Mouse (Mus musculus) kidney, embryonic 14.5 days (tissue): Measurements from ENCODE around the gene Gmppb. TPM values are rescaled to one million over a fixed set of nuclear protein-coding genes. Genes with fewer than 3 reads are reported as not detected.

Experiments
- ATAC-seq: fragments of 200-750 bp; cut with Nextera tagmentation; 2 replicates; pipeline ENCODE4 v1.8.0; 2017; ENCODE audit warnings: moderate number of reproducible peaks, mild to moderate bottlenecking, moderate TSS enrichment, moderate library complexity; ENCODE audit not compliant: low FRiP score, low TSS enrichment
- H3K27ac ChIP-seq: fragments of 300-500 bp; sonication (generic); 2 replicates; pipeline ENCODE4 v1.5.1; 2014; ENCODE audit warnings: low read depth, mild to moderate bottlenecking, low read length, moderate library complexity, mixed read lengths
- H3K27me3 ChIP-seq: fragments of 300-500 bp; sonication (generic); 2 replicates; pipeline ENCODE4 v1.6.1; 2014; ENCODE audit warnings: mild to moderate bottlenecking, low read length; ENCODE audit not compliant: control insufficient read depth, insufficient read depth
- H3K36me3 ChIP-seq: fragments of 300-500 bp; sonication (generic); 2 replicates; pipeline ENCODE4 v1.6.1; 2014; ENCODE audit warnings: low read length, mixed read lengths; ENCODE audit not compliant: control insufficient read depth, insufficient read depth
- H3K4me1 ChIP-seq: fragments of 300-500 bp; sonication (generic); 2 replicates; pipeline ENCODE4 v1.6.1; 2014; ENCODE audit warnings: low read length, mixed read lengths; ENCODE audit not compliant: control insufficient read depth, insufficient read depth
- H3K4me2 ChIP-seq: fragments of 300-500 bp; sonication (generic); replicated peaks from 2 replicates; pipeline ENCODE4 v1.6.1; 2014; ENCODE audit warnings: low read depth, mild to moderate bottlenecking, low read length
- H3K4me3 ChIP-seq: fragments of 300-500 bp; sonication (generic); 2 replicates; pipeline ENCODE4 v1.5.1; 2014; ENCODE audit warnings: mild to moderate bottlenecking, low read length
- H3K9ac ChIP-seq: fragments of 300-500 bp; sonication (generic); 2 replicates; pipeline ENCODE4 v1.6.1; 2014; ENCODE audit warnings: low read depth, mild to moderate bottlenecking, low read length, moderate library complexity
- H3K9me3 ChIP-seq: fragments of 300-500 bp; sonication (generic); 2 replicates; pipeline ENCODE4 v1.6.1; 2016; ENCODE audit warnings: low read length; ENCODE audit not compliant: control insufficient read depth
- WGBS: fragments of 180-500 bp; shearing (Covaris S2); extraction: QIAGEN DNeasy Blood & Tissue Kit; methylation state at CpG from one replicate; pipeline ENCODE4 v1.1.7; 2014; 5-methylcytosine and 5-hydroxymethylcytosine counted together
- polyA plus RNA-seq: library from polyadenylated mRNA; unstranded; fragments of >200 nt; fragmentation: Nextera tagmentation; extraction: Ambion mirVana; gene quantifications from 2 replicates; pipeline ENCODE4 v1.2.1, GENCODE M21; 2014

Gmppb gene
- polyA plus RNA-seq, 1 experiment from 2014 or later, result 20.8 TPM

GRCm38 (mm10) chr9:108020741-108021140 is 28.3 kb upstream of the Gmppb start:
- Histone ChIP-seq H3K4me3 (no peak overlapping the region), H3K4me2 (no peak overlapping the region), H3K9ac (no peak overlapping the region), H3K27ac (no peak overlapping the region), H3K9me3 (no peaks in the 10 kb centered on the region), H3K36me3 (peaks cover 23% of the 10 kb centered on the region), H3K4me1 (peaks cover 3% of the 10 kb centered on the region; the same call in 1 of the 2 replicates), H3K27me3 (no peaks in the 10 kb centered on the region)
- ATAC-seq, result no peak
- 88% methylated on average over 1 of the region's 1 CpGs for WGBS

GRCm38 (mm10) chr9:108023216-108023615 is 25.8 kb upstream of the Gmppb start:
- no peaks in the 10 kb centered on the region for H3K9me3 ChIP-seq
- H3K36me3 ChIP-seq, result peaks cover 36% of the 10 kb centered on the region
- no peak overlapping the region for H3K4me2 ChIP-seq
- WGBS, result 91% methylated on average over 3 of the region's 3 CpGs
- peaks cover 3% of the 10 kb centered on the region; the same call in 1 of the 2 replicates for H3K4me1 ChIP-seq
- ATAC-seq, result no peak
- H3K27me3 ChIP-seq, result no peaks in the 10 kb centered on the region
- no peak overlapping the region for H3K9ac ChIP-seq
- H3K4me3 ChIP-seq, result no peak overlapping the region
- no peak overlapping the region for H3K27ac ChIP-seq

- H3K4me3 ChIP-seq, result no peak overlapping the region
- H3K27me3 ChIP-seq, result no peaks in the 10 kb centered on the region
- no peak for ATAC-seq
- peaks cover 45% of the 10 kb centered on the region for H3K36me3 ChIP-seq
- 91% methylated on average over 3 of the region's 3 CpGs for WGBS
- H3K4me2 ChIP-seq, result no peak overlapping the region
- no peak overlapping the region for H3K9ac ChIP-seq
- H3K4me1 ChIP-seq, result no peaks in the 10 kb centered on the region
- no peak overlapping the region for H3K27ac ChIP-seq
- no peaks in the 10 kb centered on the region for H3K9me3 ChIP-seq
Observed at GRCm38 (mm10) chr9:108026584-108026983, 22.5 kb upstream of the Gmppb start.

GRCm38 (mm10) chr9:108027867-108028266 is 21.2 kb upstream of the Gmppb start:
- 95% methylated on average over 3 of the region's 3 CpGs for WGBS
- no peak overlapping the region for H3K4me3 ChIP-seq
- H3K27me3 ChIP-seq, result no peaks in the 10 kb centered on the region
- ATAC-seq, result no peak
- H3K9ac ChIP-seq, result no peak overlapping the region
- no peak overlapping the region for H3K27ac ChIP-seq
- H3K9me3 ChIP-seq, result no peaks in the 10 kb centered on the region
- peaks cover 57% of the 10 kb centered on the region for H3K36me3 ChIP-seq
- no peaks in the 10 kb centered on the region for H3K4me1 ChIP-seq
- no peak overlapping the region for H3K4me2 ChIP-seq

GRCm38 (mm10) chr9:108032126-108032525 is 16.9 kb upstream of the Gmppb start:
- H3K4me1 ChIP-seq, result no peaks in the 10 kb centered on the region
- no peak for ATAC-seq
- 92% methylated on average over 5 of the region's 5 CpGs for WGBS
- H3K9ac ChIP-seq, result no peak overlapping the region
- no peaks in the 10 kb centered on the region for H3K27me3 ChIP-seq
- no peak overlapping the region for H3K4me2 ChIP-seq
- H3K9me3 ChIP-seq, result no peaks in the 10 kb centered on the region
- H3K27ac ChIP-seq, result no peak overlapping the region
- no peak overlapping the region for H3K4me3 ChIP-seq
- H3K36me3 ChIP-seq, result peaks cover 57% of the 10 kb centered on the region

- Histone ChIP-seq H3K4me1 (no peaks in the 10 kb centered on the region), H3K4me3 (no peak overlapping the region), H3K27me3 (no peaks in the 10 kb centered on the region), H3K27ac (no peak overlapping the region), H3K9ac (no peak overlapping the region), H3K9me3 (no peaks in the 10 kb centered on the region), H3K4me2 (no peak overlapping the region), H3K36me3 (peaks cover 49% of the 10 kb centered on the region)
- whole genome bisulfite sequencing, result 98% methylated on average over 2 of the region's 2 CpGs
- ATAC-seq, result no peak
Observed at GRCm38 (mm10) chr9:108035331-108036156, 13.5 kb upstream of the Gmppb start.

GRCm38 (mm10) chr9:108044751-108045492 is 4.1 kb upstream of the Gmppb start:
- ATAC-seq, result no peak
- H3K27me3 ChIP-seq, result no peaks in the 10 kb centered on the region
- no peak overlapping the region for H3K4me3 ChIP-seq
- H3K9ac ChIP-seq, result no peak overlapping the region
- no peak overlapping the region for H3K4me2 ChIP-seq
- 97% methylated on average over 8 of the region's 8 CpGs for WGBS
- H3K4me1 ChIP-seq, result peaks cover 8% of the 10 kb centered on the region
- H3K27ac ChIP-seq, result no peak overlapping the region
- no peaks in the 10 kb centered on the region for H3K9me3 ChIP-seq
- peaks cover 59% of the 10 kb centered on the region for H3K36me3 ChIP-seq

- Histone ChIP-seq H3K27me3 (no peaks in the 10 kb centered on the region), H3K36me3 (peaks cover 54% of the 10 kb centered on the region), H3K4me1 (peaks cover 11% of the 10 kb centered on the region), H3K27ac (no peak overlapping the region), H3K4me3 (no peak overlapping the region), H3K4me2 (no peak overlapping the region), H3K9me3 (no peaks in the 10 kb centered on the region), H3K9ac (no peak overlapping the region)
- 87% methylated on average over 4 of the region's 4 CpGs for WGBS
- ATAC-seq, result no peak
Observed at GRCm38 (mm10) chr9:108046582-108046981, 2.5 kb upstream of the Gmppb start.
